Mouse (Mus musculus) hindbrain, embryonic 13.5 days (tissue): ENCODE results near the gene Klb. TPM values are rescaled to one million over a fixed set of nuclear protein-coding genes. Genes with fewer than 3 reads are reported as not detected.

Experiments used
- ATAC-seq: fragments of 200-750 bp; cut with Nextera tagmentation; 2 replicates; pipeline ENCODE4 v1.8.0; 2017; ENCODE audit warnings: moderate TSS enrichment; ENCODE audit not compliant: low FRiP score
- H3K27ac ChIP-seq: fragments of 300-500 bp; sonication (generic); 2 replicates; pipeline ENCODE4 v1.5.1; 2015; ENCODE audit warnings: inconsistent platforms, mild to moderate bottlenecking, moderate library complexity
- H3K27me3 ChIP-seq: fragments of 300-500 bp; sonication (generic); 2 replicates; pipeline ENCODE4 v1.6.1; 2015; ENCODE audit warnings: mild to moderate bottlenecking, inconsistent platforms
- H3K36me3 ChIP-seq: fragments of 300-500 bp; sonication (generic); 2 replicates; pipeline ENCODE4 v1.6.1; 2015; ENCODE audit warnings: mild to moderate bottlenecking, inconsistent platforms
- H3K4me1 ChIP-seq: fragments of 300-500 bp; sonication (generic); replicated peaks from 2 replicates; pipeline ENCODE4 v1.6.1; 2015; ENCODE audit warnings: inconsistent platforms
- H3K4me2 ChIP-seq: fragments of 300-500 bp; sonication (generic); 2 replicates; pipeline ENCODE4 v1.6.1; 2015; ENCODE audit warnings: inconsistent platforms, mild to moderate bottlenecking, moderate library complexity
- H3K4me3 ChIP-seq: fragments of 300-500 bp; sonication (generic); 2 replicates; pipeline ENCODE4 v1.5.1; 2015; ENCODE audit warnings: mild to moderate bottlenecking, inconsistent platforms
- H3K9ac ChIP-seq: fragments of 300-500 bp; sonication (generic); 2 replicates; pipeline ENCODE4 v1.6.1; 2015; ENCODE audit warnings: mild to moderate bottlenecking, inconsistent platforms
- H3K9me3 ChIP-seq: fragments of 300-500 bp; sonication (generic); 2 replicates; pipeline ENCODE4 v1.6.1; 2016; ENCODE audit warnings: inconsistent platforms
- WGBS: fragments of 180-500 bp; shearing (Covaris S2); methylation state at CpG from one replicate; pipeline ENCODE4 v1.1.7; 2015; 5-methylcytosine and 5-hydroxymethylcytosine counted together
- polyA plus RNA-seq: library from polyadenylated mRNA; unstranded; fragments of >200 nt; fragmentation: Nextera tagmentation; extraction: Ambion mirVana; gene quantifications from 2 replicates; pipeline ENCODE4 v1.2.1, GENCODE M21; 2015

Klb gene
- polyA plus RNA-seq, 1 experiment from 2014 or later: 0.09 TPM

DNA sequence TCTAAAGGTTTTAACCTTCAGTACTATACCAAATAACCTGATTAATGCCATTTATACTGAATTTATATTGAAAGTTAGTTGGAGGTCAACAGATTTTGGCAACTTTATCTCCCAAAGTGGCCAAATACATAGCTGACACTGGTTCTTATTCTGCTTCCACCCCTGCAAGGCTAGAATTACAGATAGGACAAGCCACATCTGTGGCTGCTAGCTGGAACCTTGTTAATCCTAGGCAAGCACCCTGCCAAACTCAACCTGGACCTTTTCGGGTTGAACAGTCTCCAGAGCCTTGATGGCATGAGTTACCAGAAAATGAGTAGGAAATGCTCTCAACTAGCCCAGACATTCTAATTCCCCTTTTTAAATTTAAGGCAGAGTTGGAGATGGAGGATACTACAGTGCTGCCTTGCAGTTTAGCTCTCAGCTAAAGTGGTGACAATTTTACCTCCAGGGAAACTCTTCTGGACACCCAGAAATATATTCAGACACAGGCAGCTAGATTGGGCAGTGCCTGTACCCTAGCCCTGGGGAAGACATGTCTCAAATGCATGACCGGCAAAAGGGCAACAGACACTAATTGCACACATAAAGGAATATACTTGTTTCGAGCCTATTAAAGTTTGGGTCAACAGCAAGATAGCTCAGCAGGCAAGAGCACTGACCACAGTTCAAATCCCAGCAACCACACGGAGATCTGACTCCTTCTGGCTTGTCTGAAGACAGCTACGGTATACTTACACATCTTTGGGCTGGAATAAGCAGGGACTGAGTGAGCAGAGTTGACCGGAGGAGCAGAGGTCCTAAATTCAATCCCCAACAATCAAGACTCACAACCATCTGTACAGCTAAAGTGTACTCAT is 39.1 kb downstream of the Klb start:
- peaks cover 53% of the 10 kb centered on the region for H3K36me3 ChIP-seq
- WGBS: 82% methylated on average over 6 of the region's 6 CpGs
- H3K9ac ChIP-seq: no peak overlapping the region
- H3K9me3 ChIP-seq: no peaks in the 10 kb centered on the region
- H3K27ac ChIP-seq: no peak overlapping the region
- no peak overlapping the region for H3K4me3 ChIP-seq
- H3K27me3 ChIP-seq: no peaks in the 10 kb centered on the region
- H3K4me1 ChIP-seq: peaks cover 26% of the 10 kb centered on the region
- no peak overlapping the region for H3K4me2 ChIP-seq
- no peak for ATAC-seq

DNA sequence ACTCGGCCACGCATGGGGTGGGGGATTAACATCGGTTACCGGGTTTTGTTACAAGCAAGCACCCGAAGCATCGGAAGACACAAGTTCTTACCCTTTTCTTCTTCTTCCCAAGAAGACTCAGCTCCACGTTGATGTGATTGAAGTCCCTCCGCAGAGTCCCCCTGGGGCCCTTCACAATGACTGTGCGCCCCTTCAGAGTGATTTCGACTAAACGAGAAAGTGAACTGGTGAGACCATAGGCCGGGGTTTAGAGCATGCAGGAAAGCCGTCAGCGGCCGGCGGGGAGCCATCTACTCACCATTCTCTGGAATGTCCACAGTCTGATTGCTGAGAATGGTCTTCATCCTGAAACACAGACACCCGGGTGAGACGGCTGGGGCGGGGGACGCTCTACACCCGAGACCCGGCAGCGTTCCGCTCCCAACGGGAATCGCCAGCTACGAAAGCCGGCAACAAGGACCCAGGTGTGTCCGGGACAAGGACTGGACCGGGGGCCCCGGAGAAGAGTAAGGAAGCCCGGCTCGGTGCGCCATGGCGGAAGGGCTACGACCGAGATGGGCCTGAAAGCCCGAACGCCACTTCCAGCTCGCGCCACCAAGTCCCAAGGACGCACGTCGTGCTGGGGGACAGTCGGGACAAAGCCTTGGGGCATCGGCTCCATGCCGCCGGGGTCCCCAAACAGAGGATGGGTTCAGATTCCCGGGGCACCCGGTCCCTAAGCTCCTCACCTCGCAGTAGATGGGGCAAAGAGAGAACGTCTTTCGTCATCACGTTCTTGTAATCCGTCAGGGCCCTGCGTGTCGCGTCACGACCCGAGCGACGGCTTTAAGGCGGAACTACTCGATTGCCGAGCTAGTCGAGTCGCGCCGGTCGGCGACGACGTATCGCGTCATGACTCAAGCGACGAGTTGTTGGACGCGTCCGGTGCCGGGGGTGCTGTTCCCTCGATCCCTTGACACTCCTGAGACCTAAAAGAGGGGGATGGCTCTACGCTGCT is 42.8 kb downstream of the Klb start, which contains the start of the genes Rpl9 and Lias:
Gene Rpl9 (minus strand): TSS at position 797 of the 997 bp plus-strand sequence.
Gene Lias (plus strand): TSS at position 850 of the 997 bp plus-strand sequence.
- H3K4me1 ChIP-seq: peaks cover 33% of the 10 kb centered on the region
- no peaks in the 10 kb centered on the region for H3K27me3 ChIP-seq
- under 1% methylated on average over 83 of the region's 83 CpGs for WGBS
- peak within 1 kb of the TSS; percentile 85 for H3K4me2 ChIP-seq
- H3K9ac ChIP-seq: peak within 1 kb of the TSS; percentile 97
- H3K36me3 ChIP-seq: peaks cover 48% of the 10 kb centered on the region
- peak within 1 kb of the TSS; percentile 71 for H3K4me3 ChIP-seq
- peak within 1 kb of the TSS; percentile 94 for H3K27ac ChIP-seq
- ATAC-seq: peak; percentile 97
- no peaks in the 10 kb centered on the region for H3K9me3 ChIP-seq

DNA sequence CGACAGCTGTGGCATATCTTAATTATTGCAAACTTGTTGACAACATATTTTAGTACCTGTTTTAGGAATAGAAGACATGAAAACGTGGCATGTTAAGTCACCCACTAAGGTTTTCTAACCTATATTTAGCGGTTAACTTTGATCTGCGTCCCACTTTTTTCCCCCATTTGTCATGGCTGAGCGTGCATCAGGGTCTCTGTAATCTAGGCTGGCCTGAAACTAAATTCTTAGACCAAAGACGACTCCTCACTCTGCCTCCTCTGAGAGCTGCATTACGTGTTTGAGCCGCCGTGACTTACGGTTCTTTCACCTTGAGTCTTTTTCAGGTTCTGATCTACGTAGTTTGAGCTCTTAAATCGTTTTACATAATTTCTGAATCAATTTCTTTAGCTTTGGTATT is 43.6 kb downstream of the Klb start:
- H3K9me3 ChIP-seq: no peaks in the 10 kb centered on the region
- peak overlapping the region; percentile 68 for H3K4me2 ChIP-seq
- peak; percentile 57; the same call in 1 of the 2 replicates for ATAC-seq
- H3K27ac ChIP-seq: peak overlapping the region; percentile 81
- peaks cover 54% of the 10 kb centered on the region for H3K36me3 ChIP-seq
- WGBS: 3% methylated on average over 12 of the region's 12 CpGs
- H3K4me1 ChIP-seq: peaks cover 33% of the 10 kb centered on the region
- H3K27me3 ChIP-seq: no peaks in the 10 kb centered on the region
- H3K4me3 ChIP-seq: peak overlapping the region; percentile 71
- peak overlapping the region; percentile 77 for H3K9ac ChIP-seq

DNA sequence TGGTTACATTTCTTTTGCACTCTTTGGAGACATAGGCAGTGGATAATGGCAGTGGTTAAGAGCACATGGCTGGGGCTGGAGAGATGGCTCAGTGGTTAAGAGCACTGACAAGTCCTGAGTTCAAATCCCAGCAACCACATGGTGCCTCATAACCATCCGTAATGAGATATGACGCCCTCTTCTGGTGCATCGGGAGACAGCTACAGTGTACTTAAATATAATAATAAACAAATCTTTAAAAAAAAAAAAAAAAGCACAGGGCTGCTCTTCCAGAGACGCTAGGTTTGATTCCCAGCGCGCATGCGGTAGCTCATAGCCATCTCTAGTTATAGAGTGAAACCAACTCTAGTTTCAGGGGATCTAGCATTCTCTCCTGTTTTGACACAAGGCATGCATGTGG is 46.3 kb downstream of the Klb start:
- no peak overlapping the region for H3K4me3 ChIP-seq
- H3K27me3 ChIP-seq: no peaks in the 10 kb centered on the region
- 96% methylated on average over 7 of the region's 7 CpGs for WGBS
- no peak overlapping the region for H3K27ac ChIP-seq
- H3K36me3 ChIP-seq: peaks cover 47% of the 10 kb centered on the region
- H3K9me3 ChIP-seq: no peaks in the 10 kb centered on the region
- H3K9ac ChIP-seq: no peak overlapping the region
- H3K4me2 ChIP-seq: no peak overlapping the region
- no peak for ATAC-seq
- peaks cover 23% of the 10 kb centered on the region for H3K4me1 ChIP-seq

DNA sequence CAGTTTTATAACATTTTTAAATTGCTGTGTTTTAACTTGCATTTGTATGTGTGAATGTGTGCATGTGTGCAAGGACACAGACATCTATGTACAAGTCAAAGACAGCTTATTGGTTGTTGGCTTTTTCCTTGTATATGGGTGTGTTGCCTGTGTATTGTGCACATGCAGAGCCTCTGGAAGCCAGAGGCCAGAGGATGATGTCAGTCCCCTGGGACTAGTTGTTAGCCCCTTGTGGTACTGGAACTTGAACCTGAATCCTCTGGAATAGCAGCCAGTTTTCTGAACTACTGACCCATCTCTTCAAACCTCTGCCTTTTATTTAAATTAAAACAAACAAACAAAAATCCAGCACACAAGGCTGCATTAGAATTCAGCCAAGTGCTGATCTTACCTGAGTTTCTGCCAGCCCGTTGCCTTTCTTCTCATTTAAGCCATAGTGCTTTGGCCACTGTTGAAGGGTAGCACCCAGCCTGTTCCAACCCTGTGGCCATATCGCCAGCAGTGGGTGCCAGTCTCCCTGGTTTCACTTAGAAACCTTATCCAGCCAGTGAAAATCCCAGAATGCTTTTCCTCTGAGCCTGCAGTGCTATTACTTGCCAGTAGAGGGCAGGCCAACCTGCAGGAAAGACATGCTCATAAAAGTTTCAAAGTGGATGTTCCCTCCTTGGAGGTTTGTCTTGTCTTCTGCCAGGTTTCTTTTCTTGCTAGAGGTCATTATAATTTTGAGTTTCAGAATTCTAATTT is 53.3 kb downstream of the Klb start:
- no peaks in the 10 kb centered on the region for H3K4me1 ChIP-seq
- peaks cover 67% of the 10 kb centered on the region for H3K36me3 ChIP-seq
- H3K9me3 ChIP-seq: no peaks in the 10 kb centered on the region
- H3K9ac ChIP-seq: no peak overlapping the region
- WGBS: 33% methylated on average over 2 of the region's 2 CpGs
- H3K4me2 ChIP-seq: no peak overlapping the region
- H3K27ac ChIP-seq: peak overlapping the region; percentile 48; the same call in 1 of the 2 replicates
- ATAC-seq: no peak
- H3K4me3 ChIP-seq: no peak overlapping the region
- no peaks in the 10 kb centered on the region for H3K27me3 ChIP-seq

DNA sequence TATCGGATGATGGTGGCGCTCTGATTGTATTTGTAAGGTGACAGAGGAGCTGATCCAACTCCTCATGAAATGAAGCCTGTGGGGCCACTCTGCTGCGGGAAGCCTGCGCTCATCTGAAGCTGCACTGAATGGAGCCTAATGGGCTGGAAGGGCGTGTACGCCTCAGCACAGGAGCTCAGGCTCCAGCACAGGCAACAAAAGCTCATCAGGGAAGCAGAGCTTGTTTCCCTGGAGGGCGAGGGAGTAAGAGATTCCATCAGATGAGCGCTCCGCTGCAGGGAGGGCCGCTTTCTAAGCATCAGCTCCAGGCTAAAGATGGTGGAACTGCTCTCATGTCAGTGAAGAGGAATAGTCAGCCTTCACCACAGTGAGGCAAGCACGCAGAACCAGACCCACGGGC is 59.9 kb downstream of the Klb start:
- ATAC-seq: no peak

DNA sequence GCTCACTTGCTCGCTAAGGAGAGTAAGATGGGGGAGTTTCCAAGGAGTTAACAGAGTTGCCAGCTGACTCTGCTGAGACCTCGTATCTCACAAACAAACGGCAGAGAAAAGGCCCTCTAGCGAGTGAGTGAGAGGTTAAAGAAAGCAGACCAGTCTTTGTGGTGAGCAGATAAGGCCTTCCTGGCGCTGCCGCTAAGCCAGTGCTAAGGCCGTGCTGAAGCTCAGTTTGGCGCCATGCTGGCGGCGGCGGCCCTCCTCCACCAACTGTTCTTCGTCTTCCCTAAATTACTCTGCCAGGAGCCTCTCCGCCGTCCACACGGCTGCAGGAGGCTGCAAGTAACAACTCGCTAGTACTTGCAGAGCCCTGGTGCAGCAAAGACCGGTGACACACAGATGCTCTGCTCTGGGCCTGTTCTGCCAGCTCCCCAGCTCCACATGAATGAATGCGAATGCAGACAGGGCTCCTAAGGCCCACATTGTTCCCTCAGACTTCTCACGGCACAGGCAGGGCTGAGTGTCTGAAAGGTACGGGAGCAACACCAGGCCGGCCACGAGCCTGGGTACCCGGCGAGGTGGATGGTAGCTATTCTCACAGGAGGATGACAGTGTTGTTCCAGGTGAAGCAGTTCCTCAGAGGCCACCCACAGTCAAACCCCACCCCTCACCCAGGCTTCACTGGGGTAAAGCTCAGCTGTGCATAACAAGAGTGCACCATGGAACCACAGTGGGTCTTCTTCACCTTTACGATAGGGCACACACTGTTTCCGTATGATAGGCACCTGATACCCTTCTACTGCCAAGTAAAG is 67.7 kb downstream of the Klb start:
- Histone ChIP-seq H3K4me1 (peaks cover 6% of the 10 kb centered on the region; the same call in 1 of the 2 replicates), H3K9ac (peak overlapping the region; percentile 43), H3K4me3 (no peak overlapping the region), H3K4me2 (no peak overlapping the region), H3K36me3 (peaks cover 72% of the 10 kb centered on the region), H3K27me3 (no peaks in the 10 kb centered on the region), H3K9me3 (no peaks in the 10 kb centered on the region), H3K27ac (0 out of 2 replicates have a peak overlapping the region, but pooled peaks have one; percentile 27)
- 24% methylated on average over 26 of the region's 26 CpGs for WGBS
- no peak for ATAC-seq

More for the DNA sequence above, 59.9 kb downstream of the Klb start:
- no peak overlapping the region for H3K4me3 ChIP-seq
- H3K4me1 ChIP-seq: peaks cover 6% of the 10 kb centered on the region; the same call in 1 of the 2 replicates
- 35% methylated on average over 12 of the region's 12 CpGs for WGBS
- no peak overlapping the region for H3K9ac ChIP-seq
- no peaks in the 10 kb centered on the region for H3K27me3 ChIP-seq
- no peak overlapping the region for H3K4me2 ChIP-seq
- H3K9me3 ChIP-seq: no peaks in the 10 kb centered on the region
- H3K27ac ChIP-seq: peak overlapping the region; percentile 72
- H3K36me3 ChIP-seq: peaks cover 71% of the 10 kb centered on the region

DNA sequence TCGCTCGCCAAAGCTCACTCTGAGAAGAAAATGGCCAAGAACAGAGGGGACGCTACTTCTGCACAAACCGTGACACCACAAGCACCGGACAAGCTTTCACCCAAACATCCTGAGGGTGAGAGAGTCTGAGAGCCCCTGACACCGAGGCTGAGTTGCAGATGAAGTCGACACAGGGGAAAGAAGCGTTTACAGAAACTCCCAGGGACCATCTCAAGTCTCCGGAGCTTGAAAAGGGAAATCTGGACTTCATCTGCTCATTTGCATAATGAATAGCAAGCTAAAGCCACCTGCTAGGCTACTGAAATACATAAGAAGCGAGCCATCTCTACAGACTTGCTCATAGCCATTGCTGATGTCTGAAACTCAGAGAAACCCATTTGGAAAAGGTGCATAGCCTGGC is 71.0 kb downstream of the Klb start:
- H3K27me3 ChIP-seq: no peaks in the 10 kb centered on the region
- no peak overlapping the region for H3K9ac ChIP-seq
- ATAC-seq: no peak
- peaks cover 6% of the 10 kb centered on the region; the same call in 1 of the 2 replicates for H3K4me1 ChIP-seq
- peaks cover 82% of the 10 kb centered on the region for H3K36me3 ChIP-seq
- H3K4me2 ChIP-seq: no peak overlapping the region
- H3K27ac ChIP-seq: no peak overlapping the region
- no peaks in the 10 kb centered on the region for H3K9me3 ChIP-seq
- WGBS: 76% methylated on average over 10 of the region's 10 CpGs
- H3K4me3 ChIP-seq: no peak overlapping the region

DNA sequence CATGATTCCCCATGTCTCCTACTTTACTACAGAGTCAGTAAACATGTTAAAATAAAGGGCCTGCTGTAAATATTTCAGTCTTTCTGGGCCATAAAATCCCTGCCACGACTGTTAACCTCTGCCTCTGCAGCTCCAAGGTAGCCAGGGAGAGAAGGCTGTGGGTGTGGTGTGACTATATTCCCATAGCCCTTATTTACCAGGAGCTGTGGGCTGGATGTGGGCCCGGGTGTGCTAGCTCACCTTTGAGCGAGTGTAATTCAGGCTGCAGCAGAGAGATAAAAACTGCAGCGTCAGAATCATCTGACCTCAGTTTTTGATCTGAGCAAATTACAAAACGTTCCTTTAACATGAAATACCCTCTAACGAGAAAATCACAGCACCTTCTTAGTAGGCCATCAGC is 72.7 kb downstream of the Klb start:
- Histone ChIP-seq H3K4me3 (no peak overlapping the region), H3K9me3 (no peaks in the 10 kb centered on the region), H3K4me2 (no peak overlapping the region), H3K4me1 (peaks cover 4% of the 10 kb centered on the region; the same call in 1 of the 2 replicates), H3K27ac (no peak overlapping the region), H3K27me3 (no peaks in the 10 kb centered on the region), H3K9ac (no peak overlapping the region), H3K36me3 (peaks cover 87% of the 10 kb centered on the region)
- WGBS: 92% methylated on average over 6 of the region's 6 CpGs
- no peak for ATAC-seq

DNA sequence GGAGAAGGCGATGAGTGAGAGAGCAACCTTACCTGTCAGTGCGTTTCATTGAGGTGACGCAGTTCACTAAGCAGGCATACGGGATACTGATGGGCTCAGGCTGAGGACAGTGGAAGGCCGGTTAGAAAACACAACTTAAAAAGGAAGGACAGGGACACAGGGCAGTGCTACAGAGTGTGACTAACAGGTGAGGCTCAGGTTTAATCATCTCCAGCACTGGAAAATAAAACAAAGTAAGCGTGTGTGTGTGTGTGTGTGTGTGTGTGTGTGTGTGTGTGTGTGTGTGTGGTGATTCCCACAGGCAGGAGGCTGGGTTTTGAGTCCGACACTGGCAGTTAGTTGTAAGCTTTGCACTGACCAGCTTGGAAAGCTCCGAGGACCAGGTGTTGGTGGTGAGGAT is 74.7 kb downstream of the Klb start:
- peaks cover 83% of the 10 kb centered on the region for H3K36me3 ChIP-seq
- H3K27me3 ChIP-seq: no peaks in the 10 kb centered on the region
- H3K9me3 ChIP-seq: no peaks in the 10 kb centered on the region
- no peak overlapping the region for H3K27ac ChIP-seq
- H3K4me3 ChIP-seq: no peak overlapping the region
- no peaks in the 10 kb centered on the region for H3K4me1 ChIP-seq
- no peak overlapping the region for H3K4me2 ChIP-seq
- H3K9ac ChIP-seq: no peak overlapping the region
- ATAC-seq: no peak
- WGBS: 96% methylated on average over 8 of the region's 8 CpGs

DNA sequence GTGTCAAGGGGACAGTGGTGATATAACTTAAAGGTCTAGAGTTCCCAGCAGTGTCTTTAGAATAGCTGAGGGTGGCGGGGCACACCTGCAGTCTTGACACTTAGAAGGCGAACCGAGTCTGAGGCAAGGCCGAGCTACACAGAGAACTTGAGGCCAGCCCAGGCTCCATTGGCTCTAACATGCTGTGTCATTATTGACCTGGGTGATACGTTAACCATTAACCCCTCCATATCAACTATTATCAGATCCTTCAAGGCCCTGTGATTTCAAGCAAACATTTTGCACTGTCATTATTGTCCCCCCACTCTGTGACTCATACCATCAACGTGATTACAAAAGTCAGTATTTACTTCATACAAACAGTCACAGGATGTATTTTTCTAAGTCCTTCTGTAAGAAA is 76.1 kb downstream of the Klb start:
- peaks cover 72% of the 10 kb centered on the region for H3K36me3 ChIP-seq
- H3K4me3 ChIP-seq: no peak overlapping the region

More for the DNA sequence above, 76.1 kb downstream of the Klb start:
- WGBS: 95% methylated on average over 6 of the region's 6 CpGs
- H3K9ac ChIP-seq: no peak overlapping the region
- no peak for ATAC-seq
- H3K9me3 ChIP-seq: no peaks in the 10 kb centered on the region
- H3K4me1 ChIP-seq: peaks cover 5% of the 10 kb centered on the region; the same call in 1 of the 2 replicates
- H3K4me2 ChIP-seq: no peak overlapping the region
- no peaks in the 10 kb centered on the region for H3K27me3 ChIP-seq
- no peak overlapping the region for H3K27ac ChIP-seq
